Mouse (Mus musculus) ES-Bruce4 (cell line): Measurements from ENCODE around the gene Chchd3. TPM values are rescaled to one million over a fixed set of nuclear protein-coding genes. Genes with fewer than 3 reads are reported as not detected.

Experiments used
- H3K27ac ChIP-seq: 2 replicates; pipeline ENCODE4 v1.5.1; 2012; ENCODE audit warnings: low read length, inconsistent platforms; ENCODE audit not compliant: insufficient read depth
- H3K27me3 ChIP-seq: 2 replicates; pipeline ENCODE4 v1.6.1; 2012; ENCODE audit warnings: mild to moderate bottlenecking, low read length, inconsistent platforms; ENCODE audit not compliant: control insufficient read depth, poor library complexity, insufficient read depth, severe bottlenecking
- H3K36me3 ChIP-seq: 2 replicates; pipeline ENCODE4 v1.6.1; 2012; ENCODE audit warnings: inconsistent platforms, mild to moderate bottlenecking, low read length, moderate library complexity; ENCODE audit not compliant: control insufficient read depth, poor library complexity, insufficient read depth, severe bottlenecking
- H3K4me1 ChIP-seq: one replicate; pipeline ENCODE4 v1.8.1; 2011; ENCODE audit warnings: low read length; ENCODE audit not compliant: control insufficient read depth, insufficient read depth
- H3K4me3 ChIP-seq: 2 replicates; pipeline ENCODE4 v1.5.1; 2011; ENCODE audit warnings: low read depth, mild to moderate bottlenecking, low read length
- H3K9ac ChIP-seq: 2 replicates; pipeline ENCODE4 v1.6.1; 2012; ENCODE audit warnings: low read depth, mild to moderate bottlenecking, inconsistent platforms; ENCODE audit not compliant: poor library complexity, severe bottlenecking
- H3K9me3 ChIP-seq: replicated peaks from 2 replicates; pipeline ENCODE4 v1.6.1; 2012; ENCODE audit warnings: mild to moderate bottlenecking, low read length, inconsistent platforms; ENCODE audit not compliant: control insufficient read depth, poor library complexity, insufficient read depth, severe bottlenecking
- CTCF ChIP-seq: IDR thresholded peaks from one replicate; pipeline ENCODE4 v1.8.1; 2011; ENCODE audit warnings: low read depth, low read length
- EP300 ChIP-seq: IDR thresholded peaks from 2 replicates; pipeline ENCODE4 v1.6.1; 2011; ENCODE audit warnings: low read depth, low read length; ENCODE audit not compliant: insufficient read depth
- POLR2A ChIP-seq: IDR thresholded peaks from one replicate; pipeline ENCODE4 v1.8.1; 2011; ENCODE audit warnings: low read length; ENCODE audit not compliant: insufficient read depth
- polyA plus RNA-seq: library from polyadenylated mRNA; stranded (reverse); fragments of >200 nt; gene quantifications from 2 replicates; pipeline ENCODE4 v1.2.4, GENCODE M21; 2011; ENCODE audit warnings: low read depth; ENCODE audit not compliant: missing spikeins, insufficient read depth, insufficient read length

The Chchd3 gene
- polyA plus RNA-seq: 79.4 and 82.9 TPM in 2 replicates

DNA sequence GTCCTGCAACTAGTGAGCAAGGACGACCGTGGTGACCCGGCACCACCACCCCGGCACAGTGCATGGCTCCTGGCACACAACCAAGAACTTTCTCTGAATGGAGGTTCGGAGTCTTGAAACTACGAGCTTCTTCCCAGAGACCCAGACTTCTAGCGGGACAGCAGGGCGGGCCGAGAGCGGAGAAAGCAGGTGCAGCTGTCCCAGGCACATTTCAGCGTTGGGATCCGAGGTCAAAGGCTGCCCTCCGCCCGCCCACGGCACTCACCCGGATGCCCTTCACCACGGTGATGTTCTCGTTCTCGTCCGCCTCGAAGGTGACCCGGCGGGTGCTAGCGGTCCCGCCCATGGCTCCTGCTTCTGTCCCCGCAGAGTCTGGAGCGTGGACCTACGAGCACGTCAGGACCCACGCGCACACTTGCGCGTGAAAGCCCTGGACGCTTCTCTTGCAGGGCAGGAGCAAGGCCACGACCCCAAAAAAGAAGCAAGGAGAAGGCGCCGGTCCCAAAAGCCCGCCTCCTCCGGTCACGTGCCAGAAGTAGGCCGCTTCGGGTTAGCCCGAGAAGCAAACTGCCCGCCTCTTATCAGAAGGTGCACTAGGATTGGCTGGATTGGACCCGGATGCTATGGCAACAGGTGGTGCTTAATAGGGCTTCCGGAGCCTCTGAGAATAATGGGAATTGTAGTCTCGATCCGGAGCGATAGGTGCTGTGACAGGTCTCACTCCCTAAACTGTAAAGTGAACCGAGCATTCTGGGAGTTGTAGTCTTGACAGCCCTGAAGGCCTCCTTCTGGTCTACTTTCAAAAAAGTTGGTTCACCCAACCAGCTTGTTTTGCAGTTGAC, at the start of gene Chchd3:
TSS of gene Chchd3 (minus strand) at position 526 of the 842 bp plus-strand sequence.
- Histone ChIP-seq H3K27me3 (no peaks in the 10 kb centered on the region), H3K4me1 (no peaks in the 10 kb centered on the region), H3K27ac (no peak within 1 kb of the TSS), H3K36me3 (peaks cover 12% of the 10 kb centered on the region), H3K9me3 (no peaks in the 10 kb centered on the region), H3K4me3 (peak within 1 kb of the TSS; percentile 84), H3K9ac (peak within 1 kb of the TSS; percentile 60)
- TF ChIP-seq CTCF: no peak
- TF ChIP-seq EP300: no peak
- TF ChIP-seq POLR2A: no peak

- Histone ChIP-seq H3K9ac (no peak overlapping the region), H3K27ac (no peak overlapping the region), H3K9me3 (no peaks in the 10 kb centered on the region), H3K4me3 (no peak overlapping the region), H3K36me3 (no peaks in the 10 kb centered on the region), H3K27me3 (no peaks in the 10 kb centered on the region; the same call in 1 of the 2 replicates), H3K4me1 (no peaks in the 10 kb centered on the region)
- TF ChIP-seq CTCF (no peak), POLR2A (no peak)
These were observed 44.6 kb upstream of the Chchd3 start for GRCm38 (mm10) chr6:33104661-33105060.

DNA sequence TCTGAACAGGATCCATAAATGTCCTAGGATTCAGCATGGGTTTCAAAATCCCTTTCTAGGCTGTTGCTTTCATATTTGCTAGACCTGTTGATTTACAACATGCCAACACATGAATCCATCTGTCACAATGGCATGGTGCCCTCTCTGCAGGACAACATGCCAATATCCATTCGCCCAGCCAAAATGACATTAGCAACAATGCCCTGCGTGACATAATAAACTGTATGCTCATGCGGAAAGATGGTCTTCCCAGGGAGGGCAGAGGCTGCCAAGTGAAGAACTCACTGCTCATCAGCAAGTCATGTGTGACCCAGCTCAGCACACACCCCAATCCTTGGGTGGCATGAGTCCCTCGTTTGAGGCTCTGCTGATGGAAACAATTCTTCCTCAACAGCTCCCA, 38.8 kb upstream of the Chchd3 start:
- H3K4me3 ChIP-seq: no peak overlapping the region
- no peaks in the 10 kb centered on the region for H3K9me3 ChIP-seq
- no peaks in the 10 kb centered on the region for H3K4me1 ChIP-seq
- no peak overlapping the region for H3K9ac ChIP-seq
- H3K27me3 ChIP-seq: no peaks in the 10 kb centered on the region; the same call in 1 of the 2 replicates
- H3K36me3 ChIP-seq: no peaks in the 10 kb centered on the region
- TF ChIP-seq CTCF (no peak), EP300 (no peak), POLR2A (no peak)
- no peak overlapping the region for H3K27ac ChIP-seq

DNA sequence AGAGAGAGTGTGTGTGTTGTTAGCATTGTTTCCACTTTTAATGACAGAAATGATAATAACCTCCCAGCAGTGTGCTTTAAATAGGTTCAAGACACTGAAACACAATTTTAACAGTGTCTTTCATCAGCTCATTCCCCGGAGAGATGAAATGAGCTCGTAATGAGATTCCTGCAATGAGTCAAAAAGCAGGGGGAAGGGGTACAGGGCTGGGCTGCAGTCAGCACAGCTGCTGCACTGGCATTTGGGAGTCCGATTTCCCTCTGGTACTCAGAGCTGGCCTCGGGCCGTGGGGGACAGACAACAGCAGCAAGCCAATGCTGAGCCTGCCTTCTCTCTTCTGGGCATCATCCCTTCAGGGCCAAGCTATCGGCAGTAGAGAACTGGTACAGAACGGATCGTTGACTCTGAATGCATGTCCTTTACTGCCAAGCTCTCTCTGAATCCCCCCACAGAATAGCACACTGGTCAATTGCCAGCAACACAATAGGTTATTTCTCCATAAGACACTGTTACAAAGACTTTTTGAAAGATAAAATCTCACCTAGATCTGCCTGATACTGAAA, 34.7 kb upstream of the Chchd3 start:
- Histone ChIP-seq H3K9ac (no peak overlapping the region), H3K27ac (no peak overlapping the region), H3K36me3 (no peaks in the 10 kb centered on the region), H3K27me3 (no peaks in the 10 kb centered on the region; the same call in 1 of the 2 replicates), H3K4me1 (no peaks in the 10 kb centered on the region), H3K4me3 (no peak overlapping the region), H3K9me3 (no peaks in the 10 kb centered on the region; the same call in none of the 2 replicates)
- no peak for TF ChIP-seq CTCF
- TF ChIP-seq EP300: no peak
- TF ChIP-seq POLR2A: no peak

GRCm38 (mm10) chr6:33080186-33080585, 20.1 kb upstream of the Chchd3 start:
- Histone ChIP-seq H3K36me3 (no peaks in the 10 kb centered on the region), H3K4me1 (no peaks in the 10 kb centered on the region), H3K4me3 (no peak overlapping the region), H3K27ac (no peak overlapping the region), H3K9me3 (no peaks in the 10 kb centered on the region; the same call in 1 of the 2 replicates), H3K9ac (no peak overlapping the region), H3K27me3 (no peaks in the 10 kb centered on the region)
- TF ChIP-seq EP300: no peak
- TF ChIP-seq CTCF: no peak
- TF ChIP-seq POLR2A: no peak
